Mouse (Mus musculus): Measurements from ENCODE around the gene Gm49333. TPM values are rescaled to one million over a fixed set of nuclear protein-coding genes. Genes with fewer than 3 reads are reported as not detected.
A peak's percentile ranks its signal among the peaks of the same experiment; 100 is the strongest.

The Gm49333 gene
- polyA plus RNA-seq, 1 experiment from 2014 or later: not detected

DNA sequence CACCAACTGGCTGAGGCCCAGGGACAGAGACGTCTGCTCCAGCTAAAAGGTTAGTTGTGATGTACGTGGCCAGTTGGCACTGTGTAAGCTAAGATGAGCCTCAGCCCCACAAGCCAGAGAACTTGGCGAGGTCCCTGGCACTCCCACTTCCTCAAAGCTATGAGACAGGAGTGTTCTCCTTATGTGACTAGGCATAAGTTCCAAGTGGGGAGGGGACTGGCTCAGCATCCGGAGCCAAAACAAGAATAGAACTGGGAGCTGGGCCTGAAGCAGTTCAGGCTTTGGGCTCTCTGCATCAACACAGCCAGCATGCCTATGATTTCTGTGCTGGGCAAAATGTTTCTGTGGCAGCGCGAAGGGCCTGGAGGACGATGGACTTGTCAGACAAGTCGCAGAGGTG lies 83.4 kb downstream of the Gm49333 start:
- Histone ChIP-seq H3K4me2 (ENCODE audit: low read depth, low read length) (no peak overlapping the region), H3K4me3 (ENCODE audit: low read length) (no peak overlapping the region), H3K4me1 (replicated peaks; ENCODE audit: control insufficient read depth, insufficient read depth, low read length) (peaks cover 25% of the 10 kb centered on the region), H3K9me3 (ENCODE audit: control insufficient read depth, low read length) (no peaks in the 10 kb centered on the region), H3K27ac (ENCODE audit: low read length) (0 out of 2 replicates have a peak overlapping the region, but pooled peaks have one; percentile 16), H3K27me3 (ENCODE audit: control insufficient read depth, insufficient read depth, low read depth, low read length) (no peaks in the 10 kb centered on the region; the same call in 1 of the 2 replicates), H3K9ac (ENCODE audit: low read length) (no peak overlapping the region), H3K36me3 (ENCODE audit: control insufficient read depth, insufficient read depth, low read length) (peaks cover 21% of the 10 kb centered on the region)
- ATAC-seq (ENCODE audit: low read depth): no peak
- 59% methylated on average over 8 of the region's 8 CpGs for WGBS

MicroRNAs encoded within 50 kb of the gene (microRNA counts, 519-probe panel; counts per million panel counts)
- microRNA mmu-miR-1224: 2,592 counts per million, percentile 46 among the panel's probes with 10 or more counts

Small RNA genes within 50 kb of the gene (microRNA-seq; reads per million reads assigned to microRNA genes)
- gene Mir1224: 0.79 reads per million

Other genes with a start within 250 kb of the Gm49333 start
- gene Abcc5, start 185.2 kb upstream of the Gm49333 start, polyA plus RNA-seq (2015; fragmentation: Nextera tagmentation; extraction: Ambion mirVana): 65.1 and 80.4 TPM in 2 replicates
- 93.5 and 94.5 TPM in 2 replicates for gene Eif2b5, start 112.8 kb upstream of the Gm49333 start, polyA plus RNA-seq (2015; fragmentation: Nextera tagmentation; extraction: Ambion mirVana)
- 17.4 and 19.9 TPM in 2 replicates for gene Dvl3, start 94.6 kb upstream of the Gm49333 start, polyA plus RNA-seq (2015; fragmentation: Nextera tagmentation; extraction: Ambion mirVana)
- gene Ap2m1, start 76.1 kb upstream of the Gm49333 start, polyA plus RNA-seq (2015; fragmentation: Nextera tagmentation; extraction: Ambion mirVana): 624 and 630 TPM in 2 replicates
- 57.9 and 67.9 TPM in 2 replicates for gene Abcf3, start 63.0 kb upstream of the Gm49333 start, polyA plus RNA-seq (2015; fragmentation: Nextera tagmentation; extraction: Ambion mirVana)
- gene Vwa5b2, start 22.1 kb upstream of the Gm49333 start, polyA plus RNA-seq (2015; fragmentation: Nextera tagmentation; extraction: Ambion mirVana): 0.49 and 0.93 TPM in 2 replicates
- 24.4 and 25.6 TPM in 2 replicates for gene Eef1akmt4, start within 50 bp of the Gm49333 start, polyA plus RNA-seq (2015; fragmentation: Nextera tagmentation; extraction: Ambion mirVana)
- gene Alg3, start 125 bp downstream of the Gm49333 start, polyA plus RNA-seq (2015; fragmentation: Nextera tagmentation; extraction: Ambion mirVana): 29.1 and 31.5 TPM in 2 replicates
- gene Camk2n2, start 9.7 kb downstream of the Gm49333 start, polyA plus RNA-seq (2015; fragmentation: Nextera tagmentation; extraction: Ambion mirVana): 0.59 and 0.88 TPM in 2 replicates
- gene Ece2, start 18.2 kb downstream of the Gm49333 start, polyA plus RNA-seq (2015; fragmentation: Nextera tagmentation; extraction: Ambion mirVana): 1.4 and 2.2 TPM in 2 replicates
- 285 and 301 TPM in 2 replicates for gene Psmd2, start 40.0 kb downstream of the Gm49333 start, polyA plus RNA-seq (2015; fragmentation: Nextera tagmentation; extraction: Ambion mirVana)
- gene Eif4g1, start 56.7 kb downstream of the Gm49333 start, polyA plus RNA-seq (2015; fragmentation: Nextera tagmentation; extraction: Ambion mirVana): 139 and 140 TPM in 2 replicates
- 7.8 and 9.1 TPM in 2 replicates for gene Fam131a, start 81.6 kb downstream of the Gm49333 start, polyA plus RNA-seq (2015; fragmentation: Nextera tagmentation; extraction: Ambion mirVana)
- gene Polr2h, start 106.1 kb downstream of the Gm49333 start, polyA plus RNA-seq (2015; fragmentation: Nextera tagmentation; extraction: Ambion mirVana): 74.3 and 87.5 TPM in 2 replicates
- 5.8 and 8.2 TPM in 2 replicates for gene Clcn2, start 106.1 kb downstream of the Gm49333 start, polyA plus RNA-seq (2015; fragmentation: Nextera tagmentation; extraction: Ambion mirVana)
- 3.3 and 3.8 TPM in 2 replicates for gene Chrd, start 121.5 kb downstream of the Gm49333 start, polyA plus RNA-seq (2015; fragmentation: Nextera tagmentation; extraction: Ambion mirVana)
- gene Thpo, start 122.9 kb downstream of the Gm49333 start, polyA plus RNA-seq (2015; fragmentation: Nextera tagmentation; extraction: Ambion mirVana): 0.79 and 0.99 TPM in 2 replicates

All from lung, embryonic 16.5 days (tissue).